Mouse (Mus musculus) adrenal gland (tissue): Measurements from ENCODE around the gene Crhr1.

Experiments
- intact Hi-C: fragments of 180-260 bp; cut with DNase I; formaldehyde crosslinking; loops from one replicate; pipeline ENCODE4 v1.15.1; 2025
- long read RNA-seq, 2 experiments: library from polyadenylated mRNA; unstranded; transcript quantifications; one replicate each; pipeline ENCODE4 v2.0.0; 2020; ENCODE audit warnings: borderline replicate concordance in 1 of 2; ENCODE audit not compliant: insufficient replicate concordance in 1 of 2

The Crhr1 gene
- long read RNA-seq, experiment 1, result 0 reads
- long read RNA-seq, experiment 2, result 0 reads

GRCm38 (mm10) chr11:104132580-104133441, at the start of gene Crhr1:
Crhr1 (plus strand) TSS chr11:104132855.
- intact Hi-C loops, result no loop called here

- intact Hi-C loops, result no loop called here
Observed at GRCm38 (mm10) chr11:104083248-104083647, 49.4 kb upstream of the Crhr1 start.

- intact Hi-C loops, result no loop called here
Observed at GRCm38 (mm10) chr11:104083716-104084115, 48.9 kb upstream of the Crhr1 start.

GRCm38 (mm10) chr11:104088519-104088918, 44.1 kb upstream of the Crhr1 start:
- intact Hi-C loops, result no loop called here

- intact Hi-C loops, result no loop called here
Observed at GRCm38 (mm10) chr11:104090769-104091168, 41.9 kb upstream of the Crhr1 start.

- intact Hi-C loops, result no loop called here
Observed at GRCm38 (mm10) chr11:104095151-104095550, 37.5 kb upstream of the Crhr1 start.

GRCm38 (mm10) chr11:104096536-104096935, 36.1 kb upstream of the Crhr1 start:
- intact Hi-C loops, result no loop called here

GRCm38 (mm10) chr11:104099542-104099941, 33.1 kb upstream of the Crhr1 start:
- intact Hi-C loops, result no loop called here

- intact Hi-C loops, result no loop called here
Observed at GRCm38 (mm10) chr11:104102641-104103040, 30.0 kb upstream of the Crhr1 start.

- intact Hi-C loops, result no loop called here
Observed at GRCm38 (mm10) chr11:104106329-104106728, 26.3 kb upstream of the Crhr1 start.

GRCm38 (mm10) chr11:104106969-104107368, 25.7 kb upstream of the Crhr1 start:
- intact Hi-C loops, result no loop called here

GRCm38 (mm10) chr11:104110366-104110765, 22.3 kb upstream of the Crhr1 start:
- intact Hi-C loops, result no loop called here

- intact Hi-C loops, result no loop called here
Observed at GRCm38 (mm10) chr11:104111851-104112250, 20.8 kb upstream of the Crhr1 start.

- intact Hi-C loops, result no loop called here
Observed at GRCm38 (mm10) chr11:104113699-104114098, 19.0 kb upstream of the Crhr1 start.

- intact Hi-C loops, result no loop called here
Observed at GRCm38 (mm10) chr11:104114690-104115089, 18.0 kb upstream of the Crhr1 start.

- intact Hi-C loops, result no loop called here
Observed at GRCm38 (mm10) chr11:104118356-104118755, 14.3 kb upstream of the Crhr1 start.

GRCm38 (mm10) chr11:104122966-104123365, 9.7 kb upstream of the Crhr1 start:
- intact Hi-C loops, result no loop called here

GRCm38 (mm10) chr11:104123479-104123878, 9.2 kb upstream of the Crhr1 start:
- intact Hi-C loops, result no loop called here

- intact Hi-C loops, result no loop called here
Observed at GRCm38 (mm10) chr11:104124582-104124981, 8.1 kb upstream of the Crhr1 start.

GRCm38 (mm10) chr11:104129466-104129865, 3.2 kb upstream of the Crhr1 start:
- intact Hi-C loops, result no loop called here

GRCm38 (mm10) chr11:104130721-104131647, 1.7 kb upstream of the Crhr1 start:
- intact Hi-C loops, result no loop called here

- intact Hi-C loops, result no loop called here
Observed at GRCm38 (mm10) chr11:104131756-104132155, 899 bp upstream of the Crhr1 start.
